Mouse (Mus musculus) Patski (cell line): ENCODE measurements at regions not wholly inside any gene's neighbourhood (a gene's known extent, or its start where the extent isn't known, plus 50 kb on each side); places are given as distances from the start of the nearest gene placed in this dataset.

ENCODE experiments used
- ATAC-seq: fragments of 100-300 bp; one replicate; pipeline ENCODE4 v1.8.0; 2021
- CTCF ChIA-PET: fragments of 350-600 bp; sonication (Branson Sonifier 250); formaldehyde crosslinking; loops from one replicate; lab custom pipeline; 2022; ENCODE audit warnings: inconsistent platforms; lab: Charles Lee
- POLR2A ChIA-PET: fragments of 350-600 bp; sonication (Branson Sonifier 250); formaldehyde crosslinking; loops from one replicate; lab custom pipeline; 2022; ENCODE audit warnings: antibody characterized with exemption, inconsistent platforms; lab: Charles Lee
- DNase-seq: peaks from one replicate; pipeline ENCODE4 v3.0.0-alpha.2; 2011; ENCODE audit warnings: low read depth, low spot score
- H3K27me3 ChIP-seq: fragments of 371-371 bp; one replicate; pipeline ENCODE4 v1.5.1; 2021
- CTCF ChIP-seq: fragments of 100-300 bp; IDR thresholded peaks from one replicate; pipeline ENCODE4 v1.5.1; 2021
- in situ Hi-C: fragments of 300-500 bp; cut with MboI; formaldehyde crosslinking; loops from 3 replicates; pipeline ENCODE4 v1.11.1; 2018; ENCODE audit warnings: low pct_unique_long_range_greater_than_20kb, mixed read lengths

GRCm38 (mm10) chr10:24392066-24392465 lies 168.7 kb downstream of the Moxd1 start:
- peak; percentile 18 for TF ChIP-seq CTCF
- DNase-seq (no peak), ATAC-seq (peak; percentile 25)
- H3K27me3 ChIP-seq = no peaks in the 10 kb centered on the region
- in situ Hi-C loops = loop anchor here (5.0 kb wide), 2 partner anchors 100 to 195 kb away; no protein-coding TSS in a partner anchor
- POLR2A ChIA-PET = interaction anchor here (0.6 kb wide), 1 partner anchor 243 kb away, joined by 3 read pairs; no protein-coding TSS in a partner anchor
- CTCF ChIA-PET = no interaction called here

- ChIA-PET CTCF (interaction anchor here (0.7 kb wide), 1 partner anchor 13 kb away, joined by 3 read pairs; no protein-coding TSS in a partner anchor), POLR2A (interaction anchor here (0.7 kb wide), 3 partner anchors 55 to 197 kb away, joined by 6 to 10 read pairs (median 6); no protein-coding TSS in a partner anchor)
- no peaks in the 10 kb centered on the region for H3K27me3 ChIP-seq
- TF ChIP-seq CTCF = no peak
- ATAC-seq (peak; percentile 40), DNase-seq (no peak)
- in situ Hi-C loops = no loop called here
Measured at GRCm38 (mm10) chr10:24395999-24396784, 172.9 kb downstream of the Moxd1 start.

DNA sequence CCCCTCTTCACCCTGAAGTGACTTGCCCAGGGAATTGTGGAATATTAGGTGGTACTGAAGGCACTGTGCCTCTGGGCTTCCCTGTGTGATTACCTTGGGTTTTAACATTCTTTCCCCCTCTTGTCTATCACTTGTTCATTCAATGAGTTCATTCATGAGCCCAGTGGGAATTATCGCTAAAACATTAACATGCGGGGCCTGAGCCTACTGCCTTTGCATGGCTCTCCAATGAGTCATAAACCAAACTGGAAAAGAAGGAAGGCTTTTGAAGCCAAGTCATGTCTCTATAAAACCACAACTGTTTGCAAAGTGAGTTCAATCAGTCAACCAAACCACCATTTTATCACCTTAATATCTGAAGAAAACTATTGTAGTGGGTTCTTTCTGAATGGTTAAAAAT lies 173.8 kb downstream of the Moxd1 start:
- ATAC-seq (peak; percentile 82), DNase-seq (peak; percentile 81)
- CTCF ChIA-PET = no interaction called here
- no peaks in the 10 kb centered on the region for H3K27me3 ChIP-seq
- no peak for TF ChIP-seq CTCF
- in situ Hi-C loops = no loop called here
- POLR2A ChIA-PET = interaction anchor here (0.7 kb wide), 1 partner anchor 54 kb away, joined by 10 read pairs; no protein-coding TSS in a partner anchor

DNA sequence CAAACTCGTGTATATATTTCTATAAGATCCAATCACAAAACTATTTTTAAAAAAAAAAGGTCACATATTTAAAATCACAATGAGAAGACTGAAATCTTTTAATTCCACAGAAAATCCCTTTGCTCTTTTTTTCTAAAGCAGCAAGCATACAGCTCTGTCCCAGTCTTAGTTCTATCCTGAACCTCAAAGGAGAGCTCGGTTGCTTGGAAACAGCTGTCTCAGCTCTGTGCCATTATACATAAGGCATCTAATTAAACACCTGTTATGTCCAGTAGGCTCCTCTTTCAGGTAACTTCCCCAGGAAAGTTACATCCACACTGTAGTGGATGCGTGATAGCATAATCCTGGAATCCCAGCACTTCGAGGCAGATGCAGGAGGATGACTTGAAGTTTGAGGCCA lies 181.5 kb downstream of the Moxd1 start:
- no peak for TF ChIP-seq CTCF
- POLR2A ChIA-PET = no interaction called here
- ATAC-seq = no peak
- H3K27me3 ChIP-seq = no peaks in the 10 kb centered on the region
- CTCF ChIA-PET = no interaction called here
- in situ Hi-C loops = loop anchor here (5.0 kb wide), 1 partner anchor 212 kb away; no protein-coding TSS in a partner anchor
- no peak for DNase-seq

- CTCF ChIA-PET = interaction anchor here (0.7 to 1.3 kb wide), 2 partner anchors 59 to 188 kb away, joined by 3 to 4 read pairs; partner anchors contain the start of gene Ccn2
- TF ChIP-seq CTCF = no peak
- no peak for ATAC-seq
Measured at GRCm38 (mm10) chr10:24406953-24407352, 183.6 kb downstream of the Moxd1 start.

GRCm38 (mm10) chr10:24407411-24408227 lies 184.3 kb downstream of the Moxd1 start:
- ChIA-PET CTCF (interaction anchor here (1.3 to 1.7 kb wide), 2 partner anchors 187 to 214 kb away, joined by 4 to 6 read pairs; partner anchors contain the start of gene Ccn2), POLR2A (no interaction called here)
- no peak for TF ChIP-seq CTCF

More at GRCm38 (mm10) chr10:24406953-24407352, 183.6 kb downstream of the Moxd1 start:
- in situ Hi-C loops = loop anchor here (5.0 kb wide), 1 partner anchor 210 kb away; no protein-coding TSS in a partner anchor
- POLR2A ChIA-PET = no interaction called here
- no peak for DNase-seq
- H3K27me3 ChIP-seq = no peaks in the 10 kb centered on the region

GRCm38 (mm10) chr10:24409976-24410375 lies 185.3 kb upstream of the Ccn2 start:
- ATAC-seq (peak; percentile 54), DNase-seq (no peak)
- TF ChIP-seq CTCF = peak; percentile 83
- H3K27me3 ChIP-seq = no peaks in the 10 kb centered on the region
- in situ Hi-C loops = loop anchor here (5.0 kb wide), 1 partner anchor 207 kb away; no protein-coding TSS in a partner anchor
- ChIA-PET CTCF (interaction anchor here (1.0 to 2.0 kb wide), 4 partner anchors 13 to 215 kb away, joined by 3 to 8 read pairs (median 6); no protein-coding TSS in a partner anchor), POLR2A (no interaction called here)

More at GRCm38 (mm10) chr10:24407411-24408227, 184.3 kb downstream of the Moxd1 start:
- DNase-seq (no peak), ATAC-seq (no peak)
- H3K27me3 ChIP-seq = no peaks in the 10 kb centered on the region
- in situ Hi-C loops = loop anchor here (5.0 kb wide), 1 partner anchor 210 kb away; no protein-coding TSS in a partner anchor

- POLR2A ChIA-PET = no interaction called here
- in situ Hi-C loops = no loop called here
- CTCF ChIA-PET = interaction anchor here (0.9 to 2.0 kb wide), 5 partner anchors 9 to 214 kb away, joined by 3 to 7 read pairs (median 4); no protein-coding TSS in a partner anchor
- H3K27me3 ChIP-seq = no peaks in the 10 kb centered on the region
- no peak for DNase-seq
- no peak for ATAC-seq
- TF ChIP-seq CTCF = no peak
Measured at GRCm38 (mm10) chr10:24410885-24411284, 184.4 kb upstream of the Ccn2 start.

GRCm38 (mm10) chr10:24422498-24423160 lies 172.6 kb upstream of the Ccn2 start:
- TF ChIP-seq CTCF = no peak
- in situ Hi-C loops = no loop called here
- CTCF ChIA-PET = no interaction called here
- POLR2A ChIA-PET = no interaction called here
- no peaks in the 10 kb centered on the region for H3K27me3 ChIP-seq
- ATAC-seq (no peak), DNase-seq (no peak)
